Mouse (Mus musculus) lung, embryonic 14.5 days (tissue): Measurements from ENCODE around the gene Hcfc1r1. TPM values are rescaled to one million over a fixed set of nuclear protein-coding genes. Genes with fewer than 3 reads are reported as not detected.

ENCODE experiments used
- ATAC-seq: fragments of 200-750 bp; cut with Nextera tagmentation; 2 replicates; pipeline ENCODE4 v1.8.0; 2017; ENCODE audit warnings: mild to moderate bottlenecking, moderate TSS enrichment, moderate library complexity; ENCODE audit not compliant: insufficient read depth
- DNase-seq: peaks from one replicate; pipeline ENCODE4 v3.0.0-alpha.2; 2015
- H3K27ac ChIP-seq: fragments of 300-500 bp; sonication (generic); 2 replicates; pipeline ENCODE4 v1.5.1; 2014; ENCODE audit warnings: low read depth, mild to moderate bottlenecking, moderate library complexity
- H3K27me3 ChIP-seq: fragments of 300-500 bp; sonication (generic); 2 replicates; pipeline ENCODE4 v1.6.1; 2014; ENCODE audit warnings: low read length, control low read depth; ENCODE audit not compliant: insufficient read depth
- H3K36me3 ChIP-seq: fragments of 300-500 bp; sonication (generic); 2 replicates; pipeline ENCODE4 v1.6.1; 2014; ENCODE audit warnings: control low read depth; ENCODE audit not compliant: insufficient read depth
- H3K4me1 ChIP-seq: fragments of 300-500 bp; sonication (generic); 2 replicates; pipeline ENCODE4 v1.6.1; 2014; ENCODE audit warnings: antibody characterized with exemption, control low read depth; ENCODE audit not compliant: insufficient read depth
- H3K4me2 ChIP-seq: fragments of 300-500 bp; sonication (generic); 2 replicates; pipeline ENCODE4 v1.6.1; 2014; ENCODE audit warnings: mild to moderate bottlenecking
- H3K4me3 ChIP-seq: fragments of 300-500 bp; sonication (generic); 2 replicates; pipeline ENCODE4 v1.5.1; 2014; ENCODE audit warnings: low read depth, low read length
- H3K9ac ChIP-seq: fragments of 300-500 bp; sonication (generic); 2 replicates; pipeline ENCODE4 v1.6.1; 2014
- H3K9me3 ChIP-seq: fragments of 300-500 bp; sonication (generic); 2 replicates; pipeline ENCODE4 v1.6.1; 2016; ENCODE audit warnings: low read depth, low read length, control low read depth
- CTCF ChIP-seq: IDR thresholded peaks from 2 replicates; pipeline ENCODE4 v1.5.1; 2016; ENCODE audit warnings: antibody characterized with exemption, low read depth
- WGBS: fragments of 180-500 bp; shearing (Covaris S2); extraction: QIAGEN DNeasy Blood & Tissue Kit; methylation state at CpG from one replicate; pipeline ENCODE4 v1.1.7; 2014; 5-methylcytosine and 5-hydroxymethylcytosine counted together
- polyA plus RNA-seq: library from polyadenylated mRNA; unstranded; fragments of >200 nt; fragmentation: Nextera tagmentation; extraction: Ambion mirVana; gene quantifications from 2 replicates; pipeline ENCODE4 v1.2.1, GENCODE M21; 2014

Hcfc1r1 gene
- polyA plus RNA-seq, 1 experiment from 2014 or later = 63.8 TPM

DNA sequence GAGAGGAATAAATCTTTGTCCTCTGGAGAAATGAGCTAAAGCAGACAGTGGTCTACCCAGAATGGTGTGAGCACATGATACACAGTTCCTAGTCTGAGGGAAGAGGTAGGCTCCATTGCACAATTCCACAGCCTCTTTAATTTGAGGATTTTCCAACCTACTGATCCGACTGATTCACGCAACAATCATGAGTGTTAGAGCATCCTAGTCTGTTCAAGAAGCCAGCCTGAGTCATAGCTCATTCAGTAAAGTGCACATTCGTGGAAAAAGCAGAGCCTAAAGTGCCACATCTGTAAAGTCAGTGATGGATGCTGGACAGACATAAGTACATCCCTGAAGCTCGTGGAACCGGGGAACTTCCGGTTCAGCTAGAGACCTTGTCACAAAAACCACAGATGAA, 22.0 kb upstream of the Hcfc1r1 start:
- no peak overlapping the region for H3K4me2 ChIP-seq
- no peak overlapping the region for H3K27ac ChIP-seq
- no peak overlapping the region for H3K4me3 ChIP-seq
- DNase-seq (no peak), ATAC-seq (no peak)
- WGBS = 75% methylated on average over 6 of the region's 6 CpGs
- H3K4me1 ChIP-seq = no peaks in the 10 kb centered on the region
- H3K9ac ChIP-seq = no peak overlapping the region
- H3K36me3 ChIP-seq = no peaks in the 10 kb centered on the region
- H3K9me3 ChIP-seq = no peaks in the 10 kb centered on the region
- no peak for TF ChIP-seq CTCF
- 0 out of 2 replicates have a peak, but pooled peaks cover 4% of the 10 kb centered on the region for H3K27me3 ChIP-seq

DNA sequence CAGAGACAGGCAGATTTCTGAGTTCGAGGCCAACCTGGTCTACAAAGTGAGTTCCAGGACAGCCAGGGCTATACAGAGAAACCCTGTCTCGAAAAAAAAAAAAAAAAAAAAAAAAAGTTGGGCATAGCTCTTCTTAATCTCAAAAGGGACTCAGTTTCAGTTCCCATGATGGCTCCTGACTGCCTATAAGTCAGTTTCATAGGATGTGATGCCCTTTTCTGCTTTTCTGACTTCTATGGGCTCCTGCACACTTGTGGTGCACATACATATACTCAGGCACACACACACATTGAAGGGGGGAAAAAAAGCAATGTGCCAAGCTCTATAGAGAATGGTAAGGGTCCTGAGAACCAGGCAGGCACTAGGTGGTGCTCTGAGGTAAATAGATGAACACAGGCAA, 20.1 kb upstream of the Hcfc1r1 start:
- WGBS = no CpG with 5 or more reads among the region's 2 CpGs
- Histone ChIP-seq H3K9ac (no peak overlapping the region), H3K4me3 (no peak overlapping the region), H3K27ac (no peak overlapping the region), H3K4me1 (no peaks in the 10 kb centered on the region), H3K36me3 (no peaks in the 10 kb centered on the region), H3K27me3 (no peaks in the 10 kb centered on the region), H3K4me2 (no peak overlapping the region), H3K9me3 (no peaks in the 10 kb centered on the region)
- ATAC-seq = no peak
- TF ChIP-seq CTCF = no peak
- DNase-seq = no peak

DNA sequence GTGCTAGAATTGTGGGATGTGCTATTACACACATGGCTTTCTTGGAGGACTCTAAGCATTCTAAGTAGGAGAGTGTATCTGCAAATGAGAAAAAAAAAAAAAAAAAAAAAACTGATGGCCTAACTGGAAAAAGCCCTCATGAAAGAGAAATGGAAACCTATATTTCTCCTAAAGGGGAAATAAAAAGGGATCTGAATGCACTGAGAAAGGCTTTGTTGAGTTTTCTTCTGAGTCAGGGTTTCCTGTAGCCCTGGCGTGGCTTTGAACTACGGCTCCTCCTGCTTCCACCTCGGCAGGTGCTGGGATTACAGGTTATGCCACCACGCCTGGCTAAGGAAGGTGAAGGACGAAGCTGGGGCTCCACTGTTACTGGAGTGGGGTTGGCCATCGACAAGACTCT, 19.4 kb upstream of the Hcfc1r1 start:
- H3K9ac ChIP-seq = no peak overlapping the region
- no peak for TF ChIP-seq CTCF
- H3K4me3 ChIP-seq = no peak overlapping the region
- 54% methylated on average over 6 of the region's 6 CpGs for WGBS
- no peaks in the 10 kb centered on the region for H3K4me1 ChIP-seq
- H3K27ac ChIP-seq = no peak overlapping the region
- no peak for DNase-seq
- H3K27me3 ChIP-seq = no peaks in the 10 kb centered on the region
- no peaks in the 10 kb centered on the region for H3K36me3 ChIP-seq
- H3K9me3 ChIP-seq = no peaks in the 10 kb centered on the region
- no peak overlapping the region for H3K4me2 ChIP-seq
- no peak for ATAC-seq

DNA sequence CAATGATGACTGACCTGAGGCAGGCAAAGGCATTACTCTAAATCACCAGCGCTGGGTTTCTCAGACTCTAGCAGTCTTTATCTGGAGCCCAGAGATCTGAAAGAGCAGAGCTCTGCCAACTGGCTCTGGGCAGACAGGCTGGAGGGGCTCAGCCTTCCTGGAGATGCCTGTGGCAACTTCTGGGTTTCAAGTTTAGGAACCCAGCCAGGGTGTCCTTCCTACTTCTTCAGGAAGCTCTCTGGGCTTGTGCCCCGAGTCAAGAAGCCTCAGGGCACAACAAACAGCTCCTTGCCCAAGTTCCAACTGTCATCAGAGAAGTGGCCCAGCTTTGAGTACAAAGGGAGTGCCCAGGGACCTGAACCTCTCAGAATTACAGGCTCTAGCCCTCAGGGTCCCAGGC, 19.0 kb upstream of the Hcfc1r1 start:
- TF ChIP-seq CTCF = no peak
- Histone ChIP-seq H3K4me2 (no peak overlapping the region), H3K36me3 (no peaks in the 10 kb centered on the region), H3K9ac (no peak overlapping the region), H3K9me3 (no peaks in the 10 kb centered on the region), H3K4me1 (no peaks in the 10 kb centered on the region), H3K4me3 (no peak overlapping the region), H3K27me3 (no peaks in the 10 kb centered on the region), H3K27ac (no peak overlapping the region)
- DNase-seq = no peak
- ATAC-seq = no peak
- WGBS = 61% methylated on average over 2 of the region's 2 CpGs

DNA sequence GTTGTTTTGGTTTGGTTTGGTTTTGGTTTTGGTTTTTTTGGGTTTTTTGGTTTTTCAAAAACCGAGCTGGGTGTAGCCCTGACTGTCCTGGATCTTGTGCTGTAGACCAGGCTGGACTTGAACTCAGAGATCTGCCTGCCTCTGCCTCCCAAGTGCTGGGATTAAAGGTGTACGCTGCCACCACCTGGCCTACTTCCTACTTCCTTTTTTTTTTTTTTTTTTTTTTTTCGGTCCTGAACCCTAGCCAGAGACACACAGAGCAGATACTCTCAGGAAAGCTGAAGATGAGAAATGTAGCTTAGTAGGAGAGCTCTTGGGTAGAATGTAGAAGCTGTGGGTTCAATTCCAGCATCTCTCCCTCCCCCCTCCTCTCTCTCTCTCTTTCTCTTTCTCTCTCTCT, 14.9 kb upstream of the Hcfc1r1 start:
- no peaks in the 10 kb centered on the region for H3K4me1 ChIP-seq
- H3K4me3 ChIP-seq = no peak overlapping the region
- DNase-seq (no peak), ATAC-seq (no peak)
- H3K36me3 ChIP-seq = no peaks in the 10 kb centered on the region
- no peak overlapping the region for H3K27ac ChIP-seq
- peaks cover 22% of the 10 kb centered on the region for H3K27me3 ChIP-seq
- no peak overlapping the region for H3K9ac ChIP-seq
- H3K4me2 ChIP-seq = no peak overlapping the region
- 79% methylated on average over 3 of the region's 3 CpGs for WGBS
- H3K9me3 ChIP-seq = no peaks in the 10 kb centered on the region
- TF ChIP-seq CTCF = no peak

DNA sequence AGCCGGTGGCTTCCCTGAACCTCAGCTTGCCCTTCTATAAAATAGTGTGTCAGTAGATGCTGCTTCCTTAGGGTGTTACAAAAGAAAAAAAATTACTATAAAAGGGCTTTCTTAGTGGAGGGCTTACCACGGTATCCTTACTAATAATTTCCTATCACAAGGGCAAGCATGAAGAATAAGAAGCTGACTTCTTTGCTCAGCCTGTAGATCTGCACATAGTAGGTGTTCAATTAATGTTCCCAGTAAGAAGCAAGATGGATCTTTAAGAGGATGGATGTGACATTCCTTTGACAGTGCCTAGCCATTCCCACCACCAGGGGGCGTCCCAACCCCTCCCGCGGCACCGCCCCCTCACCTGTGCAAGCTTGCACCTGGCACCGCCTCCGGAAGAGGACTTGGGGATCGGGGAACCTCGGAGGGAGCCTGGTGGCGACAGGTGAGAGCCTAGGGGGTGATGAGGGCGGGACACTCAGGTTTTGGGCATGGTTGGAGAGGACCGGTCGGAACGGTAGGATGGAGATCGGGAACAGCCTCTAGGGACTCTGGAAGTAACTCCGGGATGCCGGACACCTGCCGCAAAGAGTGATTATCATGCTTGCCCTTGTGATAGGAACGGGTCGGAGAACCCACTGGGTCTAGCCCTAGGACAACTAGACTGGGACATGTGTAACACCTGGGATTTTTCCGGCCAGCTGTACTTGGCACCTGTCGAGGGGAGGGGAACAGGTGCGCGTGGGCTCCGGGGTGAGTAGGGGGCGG, 13.1 kb upstream of the Hcfc1r1 start, which contains the start of gene Bicdl2:
Bicdl2 (plus strand) TSS at position 390 of the 759 bp plus-strand sequence.
- H3K4me2 ChIP-seq = peak within 1 kb of the TSS; percentile 49
- WGBS = 7% methylated on average over 27 of the region's 27 CpGs
- H3K27ac ChIP-seq = no peak within 1 kb of the TSS; the same call in 1 of the 2 replicates
- no peak within 1 kb of the TSS for H3K9ac ChIP-seq
- no peaks in the 10 kb centered on the region for H3K4me1 ChIP-seq
- ATAC-seq = peak; percentile 64
- no peaks in the 10 kb centered on the region for H3K36me3 ChIP-seq
- H3K9me3 ChIP-seq = no peaks in the 10 kb centered on the region
- DNase-seq = peak; percentile 70
- peak; percentile 87 for TF ChIP-seq CTCF
- H3K27me3 ChIP-seq = peaks cover 22% of the 10 kb centered on the region
- peak within 1 kb of the TSS; percentile 29 for H3K4me3 ChIP-seq

DNA sequence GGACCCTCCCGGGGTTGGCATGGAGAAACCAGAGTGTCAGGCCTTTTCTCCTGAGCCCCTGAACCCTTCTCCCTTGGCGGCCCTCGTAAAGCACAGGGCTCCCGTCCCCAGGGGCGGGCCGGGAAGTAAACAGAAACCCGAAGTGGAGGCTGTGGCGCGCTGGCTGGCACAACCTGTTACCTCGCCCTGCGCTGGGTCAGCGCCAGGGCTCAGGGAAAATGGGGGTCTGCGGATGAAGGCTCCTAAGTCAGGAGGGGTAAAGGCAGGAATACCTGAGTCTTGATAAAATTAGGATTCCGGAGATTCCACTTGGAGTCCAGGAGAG, 12.6 kb upstream of the Hcfc1r1 start:
- WGBS = 4% methylated on average over 14 of the region's 14 CpGs
- no peak for TF ChIP-seq CTCF

DNA sequence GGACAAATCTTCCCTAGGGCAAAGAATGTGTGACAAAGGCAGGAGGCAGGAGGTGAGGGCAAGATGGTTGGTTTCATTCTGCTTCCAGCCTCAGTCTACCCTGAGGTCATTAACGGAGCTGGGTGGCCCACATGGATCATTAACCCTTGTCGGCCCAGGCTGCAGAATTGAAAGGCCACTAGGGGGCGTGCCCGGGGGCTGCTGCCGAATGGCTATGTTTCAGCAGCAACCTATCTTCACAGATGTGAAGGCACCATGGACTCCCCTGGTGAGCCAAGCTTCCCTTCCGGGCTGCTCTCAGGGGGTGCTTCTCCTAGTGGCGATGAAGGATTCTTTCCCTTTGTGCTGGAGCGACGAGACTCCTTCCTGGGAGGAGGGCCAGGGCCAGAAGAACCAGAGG, 11.9 kb upstream of the Hcfc1r1 start:
- Histone ChIP-seq H3K4me3 (no peak overlapping the region), H3K9ac (no peak overlapping the region), H3K36me3 (no peaks in the 10 kb centered on the region), H3K4me1 (no peaks in the 10 kb centered on the region), H3K27me3 (peaks cover 22% of the 10 kb centered on the region), H3K27ac (no peak overlapping the region), H3K4me2 (no peak overlapping the region), H3K9me3 (no peaks in the 10 kb centered on the region)
- DNase-seq = no peak
- no peak for ATAC-seq
- 2% methylated on average over 9 of the region's 9 CpGs for WGBS
- TF ChIP-seq CTCF = peak; percentile 64

More for the DNA sequence above, 12.6 kb upstream of the Hcfc1r1 start:
- H3K4me1 ChIP-seq = no peaks in the 10 kb centered on the region
- peak overlapping the region; percentile 49 for H3K4me2 ChIP-seq
- H3K27ac ChIP-seq = no peak overlapping the region; the same call in 1 of the 2 replicates
- H3K9me3 ChIP-seq = no peaks in the 10 kb centered on the region
- ATAC-seq = peak; percentile 52; the same call in 1 of the 2 replicates
- peaks cover 22% of the 10 kb centered on the region for H3K27me3 ChIP-seq
- H3K36me3 ChIP-seq = no peaks in the 10 kb centered on the region
- H3K9ac ChIP-seq = no peak overlapping the region
- H3K4me3 ChIP-seq = peak overlapping the region; percentile 29
- no peak for DNase-seq
